Mouse (Mus musculus) heart, postnatal 10 days (tissue): Measurements from ENCODE around the gene Med25. TPM values are rescaled to one million over a fixed set of nuclear protein-coding genes. Genes with fewer than 3 reads are reported as not detected.

Experiments used
- DNase-seq, 2 experiments: peaks; one replicate each; pipeline ENCODE4 v3.0.0; 2021
- intact Hi-C: fragments of 180-260 bp; cut with DNase I; formaldehyde crosslinking; loops from one replicate; pipeline ENCODE4 v1.15.1; 2025
- total RNA-seq, 2 experiments: library from RNA; stranded (reverse); gene quantifications; 2 replicates each; pipeline ENCODE4 v1.2.3; 2021

The Med25 gene
- total RNA-seq, 2 experiments from 2014 or later, result 67.7 to 77.1 TPM

- intact Hi-C loops, result no loop called here
- peak; percentile 85 to 87 for DNase-seq
Measured at GRCm38 (mm10) chr7:44866276-44867009, 26.1 kb downstream of the Med25 start.

DNA sequence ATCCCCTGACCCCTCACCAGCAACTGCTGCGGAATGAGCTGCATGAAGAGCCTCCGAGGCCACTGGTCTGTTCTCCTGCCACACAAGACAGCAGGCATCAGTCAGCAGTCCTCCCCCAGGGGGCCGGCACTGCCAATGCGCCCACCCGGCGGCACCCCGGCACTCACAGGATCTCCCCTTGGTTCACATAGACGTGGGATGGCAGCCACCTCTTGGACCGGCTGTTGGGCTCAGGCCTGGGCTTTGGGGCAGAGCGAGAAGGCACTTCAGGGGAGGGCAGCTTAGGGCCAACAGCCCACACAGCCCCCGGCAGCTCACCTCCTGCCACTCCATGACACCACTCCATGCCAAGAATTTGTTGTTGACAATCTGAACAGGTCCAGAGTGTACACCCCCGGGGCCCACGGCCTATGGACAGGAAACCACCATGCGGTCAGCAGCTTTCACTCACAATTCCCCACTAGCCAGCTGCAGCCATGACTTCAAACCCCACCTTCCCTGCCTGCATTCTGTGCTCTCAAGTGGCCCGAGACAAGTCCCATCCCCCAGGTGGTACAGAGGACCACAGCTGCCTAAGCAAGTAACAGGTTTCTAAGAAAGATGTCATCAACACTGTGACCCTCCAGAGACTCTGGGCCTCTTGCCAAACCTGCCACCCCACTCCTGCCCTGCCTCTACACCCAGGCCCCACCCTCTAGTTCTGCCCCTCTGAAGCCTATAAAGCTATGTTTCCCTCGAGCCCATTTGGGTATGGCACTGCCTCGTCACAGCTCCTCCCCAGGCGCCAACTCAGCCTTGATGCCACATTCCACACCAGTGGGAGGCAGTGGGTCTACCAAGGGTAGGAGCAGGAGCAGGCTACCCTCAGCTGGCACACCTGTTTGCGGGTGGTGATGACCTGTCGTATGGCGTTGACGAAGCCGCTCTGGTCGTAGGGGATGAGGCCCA, 27.6 kb downstream of the Med25 start:
- no peak for DNase-seq
- intact Hi-C loops, result no loop called here

DNA sequence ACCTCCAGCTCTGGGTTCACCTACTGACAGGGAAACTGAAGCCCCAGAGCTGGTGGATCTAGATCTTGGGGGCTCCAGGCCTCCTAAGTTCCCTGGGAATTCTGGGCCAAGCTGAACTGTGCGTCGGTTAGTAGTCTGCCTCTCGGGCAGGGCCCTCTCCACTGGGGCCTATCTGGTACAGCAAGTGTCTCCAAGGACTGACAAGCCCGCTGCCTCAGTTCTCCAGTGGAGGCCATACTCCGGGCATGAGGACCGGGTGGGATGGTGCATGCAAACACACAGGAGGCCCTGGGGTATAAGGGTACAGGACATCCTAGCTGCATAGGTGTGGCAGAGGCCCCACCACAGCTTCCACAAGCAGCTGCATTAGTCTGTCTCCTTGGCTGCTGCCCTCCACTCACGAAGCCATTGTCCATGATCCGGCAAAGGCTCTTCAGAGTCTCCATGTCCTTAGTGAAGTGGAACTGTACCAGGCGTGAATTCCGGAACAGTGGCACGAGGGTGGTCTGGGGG, 28.5 kb downstream of the Med25 start:
- intact Hi-C loops, result no loop called here
- DNase-seq, result no peak

GRCm38 (mm10) chr7:44863210-44863609, 29.3 kb downstream of the Med25 start:
- intact Hi-C loops, result no loop called here
- no peak for DNase-seq

GRCm38 (mm10) chr7:44862434-44862833, 30.1 kb downstream of the Med25 start:
- no peak for DNase-seq
- intact Hi-C loops, result no loop called here

GRCm38 (mm10) chr7:44861429-44861816, 31.1 kb downstream of the Med25 start:
- intact Hi-C loops, result no loop called here
- no peak for DNase-seq

DNA sequence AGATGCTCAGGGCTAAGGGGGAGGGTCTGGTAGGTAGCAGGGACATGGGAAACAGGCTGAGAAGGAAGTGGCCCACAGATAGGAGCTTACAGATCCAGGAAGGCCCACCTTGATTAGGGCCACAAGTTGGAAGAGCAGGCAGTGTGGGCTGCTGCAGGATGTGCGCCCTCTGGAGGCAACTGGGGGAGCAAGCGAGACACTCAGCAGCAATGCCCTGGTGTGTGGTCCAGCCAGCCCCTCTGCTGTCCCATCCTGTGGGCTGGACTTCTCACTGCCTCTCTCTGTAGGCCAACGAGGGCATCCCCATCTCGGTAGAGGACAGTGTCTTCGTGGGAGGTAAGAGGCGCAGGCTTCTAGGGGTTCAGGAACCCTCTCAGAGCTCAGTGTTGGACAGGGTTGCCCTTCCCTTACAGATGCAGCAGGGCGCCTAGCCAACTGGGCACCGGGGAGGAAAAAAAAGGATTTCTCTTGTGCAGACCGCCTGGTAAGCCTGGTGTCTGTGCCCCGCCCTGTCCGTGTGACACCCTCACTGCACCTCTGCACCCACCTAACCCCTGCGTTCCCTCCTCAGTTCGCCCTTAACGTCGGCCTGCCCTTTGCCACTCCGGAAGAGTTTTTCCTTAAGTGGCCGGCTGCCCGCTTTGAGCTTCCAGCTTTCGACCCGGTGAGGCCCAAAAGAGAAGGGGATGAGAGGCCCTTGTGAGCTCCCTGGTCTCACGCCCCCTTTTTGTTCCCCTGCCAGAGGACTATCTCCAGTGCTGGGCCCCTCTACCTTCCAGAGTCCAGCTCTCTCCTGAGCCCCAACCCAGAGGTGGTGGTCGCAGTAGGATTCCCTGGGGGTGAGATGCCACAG, 31.7 kb downstream of the Med25 start:
- peak; percentile 75 to 87 for DNase-seq
- intact Hi-C loops, result no loop called here

DNA sequence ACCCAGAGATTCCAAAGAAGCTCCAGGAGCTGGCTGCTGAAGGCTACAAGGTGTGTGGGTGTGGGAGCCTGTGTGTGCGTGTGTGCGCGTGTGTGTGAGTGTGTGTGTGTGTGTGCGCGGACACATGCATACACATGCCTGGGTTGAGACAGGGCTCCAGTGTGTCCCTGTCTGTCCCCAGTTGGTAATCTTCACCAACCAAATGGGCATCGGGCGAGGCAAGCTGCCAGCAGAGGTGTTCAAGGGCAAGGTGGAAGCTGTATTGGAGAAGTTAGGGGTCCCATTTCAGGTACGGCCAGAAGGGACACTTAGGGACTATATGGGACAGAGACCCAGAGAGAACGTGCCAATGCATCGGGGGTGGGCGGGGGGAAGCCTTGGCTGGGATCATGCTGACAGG, 32.6 kb downstream of the Med25 start:
- intact Hi-C loops, result no loop called here
- no peak for DNase-seq

DNA sequence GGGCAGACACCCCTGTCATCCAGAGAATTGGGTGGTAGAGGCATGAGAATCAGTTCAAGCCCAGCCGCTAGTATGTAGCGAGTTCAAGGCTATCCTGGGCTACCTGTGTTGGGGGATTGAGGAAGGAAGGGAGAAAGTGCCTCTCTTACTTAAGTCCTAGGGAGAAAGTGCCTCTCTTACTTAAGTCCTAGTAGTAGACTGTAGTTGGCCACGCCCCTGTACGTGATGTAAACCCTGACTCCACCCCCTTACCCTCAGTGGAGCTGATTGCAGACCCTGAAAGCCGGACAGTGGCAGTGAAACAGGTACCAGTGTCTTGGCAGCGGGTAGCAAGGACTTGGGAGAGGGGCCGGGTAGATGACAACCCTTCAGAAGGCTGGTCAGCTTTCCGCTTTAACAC, 34.6 kb downstream of the Med25 start:
- no peak for DNase-seq
- intact Hi-C loops, result no loop called here

DNA sequence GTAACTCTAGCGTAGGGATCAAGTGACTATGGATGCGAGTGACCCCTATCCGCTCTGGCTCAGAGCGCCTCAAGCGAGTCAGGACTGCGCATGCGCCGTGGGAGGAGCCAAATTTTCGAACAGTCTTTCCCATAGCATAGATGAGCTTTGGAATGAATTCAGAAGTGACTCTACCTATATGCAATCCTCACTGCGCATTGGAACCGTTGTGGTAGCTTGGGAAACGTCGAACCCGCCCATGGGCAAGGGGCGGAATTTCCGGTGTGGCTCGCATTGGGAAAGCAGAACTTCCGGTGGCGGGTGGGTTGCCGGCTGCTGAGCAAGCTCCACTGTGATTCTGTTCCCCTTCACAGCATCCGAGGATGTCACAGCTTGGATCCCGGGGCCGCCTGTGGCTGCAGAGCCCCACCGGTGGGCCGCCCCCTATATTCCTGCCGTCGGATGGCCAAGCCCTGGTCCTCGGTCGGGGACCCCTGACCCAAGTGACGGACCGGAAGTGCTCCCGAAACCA, 35.4 kb downstream of the Med25 start, which contains the start of gene Pnkp:
Gene Pnkp, plus strand, starts transcription at position 98 of the 511 bp plus-strand sequence.
- intact Hi-C loops, result no loop called here
- peak; percentile 90 to 93 for DNase-seq

GRCm38 (mm10) chr7:44856265-44856916, 36.1 kb downstream of the Med25 start:
- no peak for DNase-seq
- intact Hi-C loops, result no loop called here

DNA sequence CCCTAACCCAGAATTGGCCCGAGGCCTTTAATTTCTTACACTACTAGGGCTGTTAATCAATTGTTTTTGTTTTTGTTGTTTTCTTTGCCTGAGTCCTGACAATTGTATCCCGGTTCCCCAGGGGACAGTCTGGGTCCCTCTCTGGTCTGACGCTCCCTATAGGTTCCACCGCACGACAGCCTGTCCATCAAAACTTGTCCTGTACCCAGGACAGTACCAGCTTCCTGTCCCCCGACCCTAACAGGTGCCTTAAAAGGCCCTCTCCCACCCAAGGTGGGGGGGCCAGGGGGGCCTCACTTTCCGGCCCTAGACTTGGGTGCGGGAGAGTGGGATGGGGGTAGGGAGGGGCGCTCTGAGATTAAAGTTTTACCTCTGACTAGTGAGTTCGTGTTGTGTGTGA, 37.5 kb downstream of the Med25 start:
- intact Hi-C loops, result no loop called here
- DNase-seq, result no peak

- peak; percentile 91 to 92 for DNase-seq
- intact Hi-C loops, result no loop called here
Measured at GRCm38 (mm10) chr7:44854356-44855031, 38.0 kb downstream of the Med25 start.

GRCm38 (mm10) chr7:44853596-44854355, 38.7 kb downstream of the Med25 start:
- intact Hi-C loops, result no loop called here
- DNase-seq, result no peak

DNA sequence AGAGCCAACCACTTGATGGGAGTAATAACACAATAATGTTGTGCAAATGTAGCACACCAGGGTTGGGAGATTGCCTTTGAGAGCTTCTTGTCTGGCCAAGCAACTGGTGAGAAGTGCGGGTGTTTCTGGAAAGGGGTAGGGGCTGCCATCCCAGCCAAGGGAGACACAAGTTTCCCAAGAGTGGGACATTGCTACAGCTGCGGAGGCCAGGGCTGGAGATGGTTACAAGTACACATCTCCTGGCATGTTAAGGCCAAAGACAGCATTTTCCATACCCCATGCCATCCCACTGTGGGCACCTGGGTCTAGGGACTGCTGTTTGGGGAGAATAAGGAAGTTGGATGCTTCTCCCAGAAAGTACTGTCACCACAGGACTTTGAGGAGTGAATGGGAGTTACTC, 39.4 kb downstream of the Med25 start:
- no peak for DNase-seq
- intact Hi-C loops, result no loop called here

GRCm38 (mm10) chr7:44852259-44853027, 40.1 kb downstream of the Med25 start:
- no peak for DNase-seq
- intact Hi-C loops, result no loop called here

- intact Hi-C loops, result no loop called here
- DNase-seq, result no peak
Measured at GRCm38 (mm10) chr7:44851625-44852234, 40.8 kb downstream of the Med25 start.
